Mouse (Mus musculus): Measurements from ENCODE around the gene Abcc5. TPM values are rescaled to one million over a fixed set of nuclear protein-coding genes. Genes with fewer than 3 reads are reported as not detected.

Abcc5 gene
- total RNA-seq, 2 experiments from 2014 or later, result 182 to 183 TPM

DNA sequence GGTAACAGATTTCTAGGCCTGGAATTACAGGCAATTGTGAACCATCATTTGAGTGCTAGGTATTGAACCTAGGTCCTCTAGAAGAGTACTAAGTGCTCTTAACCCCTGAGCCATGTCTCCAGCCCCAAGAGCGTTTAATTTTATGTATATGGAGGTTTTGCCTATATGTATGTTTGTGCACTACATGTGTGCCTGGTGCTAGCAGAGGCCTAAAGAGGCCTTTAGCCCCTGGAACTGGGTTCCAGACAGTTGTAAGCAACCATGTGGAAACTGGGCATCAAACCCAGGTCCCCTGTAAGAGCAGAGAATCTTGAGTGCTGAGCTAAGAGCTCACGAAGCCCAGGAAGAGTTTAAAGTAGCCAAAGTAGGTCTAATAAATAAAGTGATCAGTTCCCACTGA lies 126.1 kb downstream of the Abcc5 start:
- intact Hi-C loops (cut with DNase I), result loop anchor here (5.0 kb wide), 1 partner anchor 58 kb away; the partner anchor contains the start of gene Map6d1

More for the DNA sequence above, 126.1 kb downstream of the Abcc5 start:
- no peak for DNase-seq (ENCODE audit: extremely low spot score in 1 of 2, low spot score in 2 of 2)

Other genes starting within 250 kb of the Abcc5 start
- 10 to 100 TPM; 27.3 to 29.2 TPM for gene Map6d1, start 185.0 kb downstream of the Abcc5 start, total RNA-seq (2021)
- gene Parl, start 124.0 kb downstream of the Abcc5 start, total RNA-seq (2021), result 10 to 100 TPM; 62.8 to 65.7 TPM
- not detected for gene Cyp2ab1, start 101.0 kb downstream of the Abcc5 start, total RNA-seq (2021)
- gene Eif2b5, start 72.4 kb upstream of the Abcc5 start, total RNA-seq (2021), result 10 to 100 TPM; 61.4 to 66.7 TPM
- 10 to 100 TPM; 84.8 to 87.8 TPM for gene Dvl3, start 90.6 kb upstream of the Abcc5 start, total RNA-seq (2021)
- 100 to 1,000 TPM; 950 to 999 TPM for gene Ap2m1, start 109.1 kb upstream of the Abcc5 start, total RNA-seq (2021)
- gene Abcf3, start 122.2 kb upstream of the Abcc5 start, total RNA-seq (2021), result 10 to 100 TPM; 67.0 to 80.0 TPM
- gene Vwa5b2, start 163.1 kb upstream of the Abcc5 start, total RNA-seq (2021), result 10 to 100 TPM; 78.1 to 78.5 TPM
- 1 to 10 TPM; 2.1 to 2.3 TPM for gene Eef1akmt4, start 185.2 kb upstream of the Abcc5 start, total RNA-seq (2021)
- not detected for gene Gm49333, start 185.2 kb upstream of the Abcc5 start, total RNA-seq (2021)
- 10 to 100 TPM; 12.7 to 14.0 TPM for gene Alg3, start 185.3 kb upstream of the Abcc5 start, total RNA-seq (2021)
- 100 to 1,000 TPM; 224 to 225 TPM for gene Camk2n2, start 194.9 kb upstream of the Abcc5 start, total RNA-seq (2021)
- gene Ece2, start 203.4 kb upstream of the Abcc5 start, total RNA-seq (2021), result 10 to 100 TPM; 29.0 TPM
- gene Psmd2, start 225.3 kb upstream of the Abcc5 start, total RNA-seq (2021), result 100 to 1,000 TPM; 261 to 263 TPM
- 100 to 1,000 TPM; 361 to 366 TPM for gene Eif4g1, start 241.9 kb upstream of the Abcc5 start, total RNA-seq (2021)